Mouse (Mus musculus) limb, embryonic 15.5 days (tissue): ENCODE measurements around the gene Tex37. TPM values are rescaled to one million over a fixed set of nuclear protein-coding genes. Genes with fewer than 3 reads are reported as not detected.

Experiments
- ATAC-seq: fragments of 200-750 bp; cut with Nextera tagmentation; 2 replicates; pipeline ENCODE4 v1.8.0; 2017; ENCODE audit warnings: low read depth, moderate TSS enrichment; ENCODE audit not compliant: insufficient number of reproducible peaks, low FRiP score, low TSS enrichment
- H3K27ac ChIP-seq: fragments of 300-500 bp; sonication (generic); 2 replicates; pipeline ENCODE4 v1.5.1; 2015; ENCODE audit warnings: moderate library complexity, mild to moderate bottlenecking, inconsistent platforms
- H3K27me3 ChIP-seq: fragments of 300-500 bp; sonication (generic); 2 replicates; pipeline ENCODE4 v1.6.1; 2015; ENCODE audit warnings: inconsistent platforms
- H3K36me3 ChIP-seq: fragments of 300-500 bp; sonication (generic); 2 replicates; pipeline ENCODE4 v1.6.1; 2015; ENCODE audit warnings: inconsistent platforms
- H3K4me1 ChIP-seq: fragments of 300-500 bp; sonication (generic); 2 replicates; pipeline ENCODE4 v1.6.1; 2015; ENCODE audit warnings: inconsistent platforms
- H3K4me2 ChIP-seq: fragments of 300-500 bp; sonication (generic); 2 replicates; pipeline ENCODE4 v1.6.1; 2015; ENCODE audit warnings: mild to moderate bottlenecking, inconsistent platforms
- H3K4me3 ChIP-seq: fragments of 300-500 bp; sonication (generic); 2 replicates; pipeline ENCODE4 v1.5.1; 2015; ENCODE audit warnings: mild to moderate bottlenecking, inconsistent platforms
- H3K9ac ChIP-seq: fragments of 300-500 bp; sonication (generic); 2 replicates; pipeline ENCODE4 v1.6.1; 2015; ENCODE audit warnings: inconsistent platforms
- H3K9me3 ChIP-seq: fragments of 300-500 bp; sonication (generic); 2 replicates; pipeline ENCODE4 v1.6.1; 2016; ENCODE audit warnings: inconsistent platforms
- whole genome bisulfite sequencing: fragments of 180-500 bp; shearing (Covaris S2); methylation state at CpG from one replicate; pipeline ENCODE4 v1.1.7; 2015; 5-methylcytosine and 5-hydroxymethylcytosine counted together
- polyA plus RNA-seq: library from polyadenylated mRNA; unstranded; fragments of >200 nt; fragmentation: Nextera tagmentation; extraction: Ambion mirVana; gene quantifications from 2 replicates; pipeline ENCODE4 v1.2.1, GENCODE M21; 2015

The Tex37 gene
- polyA plus RNA-seq, 1 experiment from 2014 or later = not detected

DNA sequence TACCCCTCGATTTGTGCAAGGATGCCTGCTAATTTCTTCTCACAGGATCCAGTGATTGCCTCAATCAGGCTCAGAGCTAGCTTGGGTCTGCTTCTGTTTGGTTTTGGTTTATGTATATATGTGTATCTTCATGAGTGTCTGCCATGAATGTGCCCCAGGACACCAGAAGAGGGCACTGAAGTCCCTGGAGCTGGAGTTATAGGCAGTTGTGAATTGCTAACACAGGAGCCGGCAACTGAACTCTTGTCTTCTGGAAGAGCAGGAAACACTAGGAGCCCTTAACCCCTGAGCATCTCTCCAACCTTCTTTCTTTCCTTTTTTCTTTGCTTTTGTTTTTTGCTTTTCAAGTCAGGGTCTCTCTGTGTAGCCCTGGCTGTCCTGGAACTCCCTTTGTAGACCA lies 13.1 kb upstream of the Tex37 start:
- no peak for ATAC-seq
- Histone ChIP-seq H3K27ac (no peak overlapping the region), H3K9ac (no peak overlapping the region), H3K4me3 (no peak overlapping the region), H3K9me3 (no peaks in the 10 kb centered on the region), H3K4me1 (no peaks in the 10 kb centered on the region), H3K27me3 (no peaks in the 10 kb centered on the region), H3K36me3 (no peaks in the 10 kb centered on the region), H3K4me2 (no peak overlapping the region)
- whole genome bisulfite sequencing = 89% methylated on average over 2 of the region's 2 CpGs

DNA sequence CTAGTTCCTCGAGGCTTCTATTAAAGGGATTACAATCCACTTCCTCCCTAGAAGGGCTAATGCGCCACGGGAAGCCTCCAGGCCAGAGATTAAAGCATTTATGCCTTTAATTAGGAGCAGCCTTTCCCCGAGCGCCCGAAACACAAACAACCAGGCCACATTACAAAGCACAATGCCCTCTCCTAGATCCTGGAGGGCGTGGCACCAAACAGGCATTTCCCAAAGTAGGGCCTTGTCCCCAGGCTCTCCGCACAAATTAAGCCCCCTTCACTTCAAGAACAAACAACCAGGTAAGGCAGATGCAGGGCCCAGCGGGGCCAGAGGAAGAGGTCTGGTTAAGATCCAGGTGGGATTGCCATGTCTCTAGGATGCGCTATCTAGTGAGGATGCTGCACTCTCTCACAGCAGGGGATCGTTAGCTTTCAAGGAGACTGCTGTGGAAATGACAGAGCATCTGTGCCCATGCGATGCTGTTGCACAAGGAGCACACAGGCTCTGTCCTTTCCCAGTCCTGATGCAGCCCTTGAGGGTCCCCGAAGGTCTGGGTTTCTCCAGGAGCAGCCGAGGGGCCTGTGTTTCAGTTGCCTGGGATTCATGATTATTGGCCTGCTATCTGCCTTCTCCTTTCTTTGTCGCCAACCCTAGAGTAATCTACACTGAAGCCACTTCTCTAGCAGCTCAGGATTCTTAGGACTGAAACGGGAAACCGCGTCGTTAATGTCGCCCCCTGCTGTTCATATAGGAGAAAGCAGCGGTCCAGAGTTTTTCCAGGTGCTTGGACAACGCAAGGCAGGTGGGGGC lies 2.7 kb upstream of the Tex37 start:
- peaks cover 7% of the 10 kb centered on the region for H3K4me1 ChIP-seq
- H3K9me3 ChIP-seq = no peaks in the 10 kb centered on the region
- H3K4me2 ChIP-seq = peak overlapping the region; percentile 44
- H3K9ac ChIP-seq = no peak overlapping the region
- ATAC-seq = no peak
- no peak overlapping the region for H3K27ac ChIP-seq
- no peaks in the 10 kb centered on the region for H3K36me3 ChIP-seq
- H3K27me3 ChIP-seq = no peaks in the 10 kb centered on the region
- H3K4me3 ChIP-seq = peak overlapping the region; percentile 6; the same call in 1 of the 2 replicates
- 4% methylated on average over 22 of the region's 22 CpGs for WGBS

DNA sequence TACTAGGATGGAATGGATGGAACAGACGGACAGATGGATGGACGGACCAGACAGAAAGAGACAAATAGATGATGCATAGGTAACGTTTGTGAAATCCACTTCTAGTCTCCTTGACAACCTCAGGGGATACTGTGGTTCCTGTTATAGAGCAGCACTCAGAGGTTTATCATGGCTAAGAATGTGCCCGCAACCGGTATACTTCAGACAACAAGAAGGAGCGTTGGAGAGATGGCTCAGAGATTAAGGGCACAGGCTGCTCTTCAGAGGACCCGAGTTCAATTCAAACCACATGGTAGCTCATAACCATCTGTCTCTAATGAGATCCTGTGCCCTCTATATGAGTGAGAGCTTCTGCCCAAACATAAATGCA lies 6.3 kb downstream of the Tex37 start:
- no peak for ATAC-seq
- Histone ChIP-seq H3K4me3 (no peak overlapping the region), H3K9ac (no peak overlapping the region), H3K36me3 (no peaks in the 10 kb centered on the region), H3K9me3 (no peaks in the 10 kb centered on the region), H3K4me1 (peaks cover 16% of the 10 kb centered on the region), H3K4me2 (no peak overlapping the region), H3K27ac (no peak overlapping the region), H3K27me3 (no peaks in the 10 kb centered on the region)
- 56% methylated on average over 7 of the region's 7 CpGs for WGBS

DNA sequence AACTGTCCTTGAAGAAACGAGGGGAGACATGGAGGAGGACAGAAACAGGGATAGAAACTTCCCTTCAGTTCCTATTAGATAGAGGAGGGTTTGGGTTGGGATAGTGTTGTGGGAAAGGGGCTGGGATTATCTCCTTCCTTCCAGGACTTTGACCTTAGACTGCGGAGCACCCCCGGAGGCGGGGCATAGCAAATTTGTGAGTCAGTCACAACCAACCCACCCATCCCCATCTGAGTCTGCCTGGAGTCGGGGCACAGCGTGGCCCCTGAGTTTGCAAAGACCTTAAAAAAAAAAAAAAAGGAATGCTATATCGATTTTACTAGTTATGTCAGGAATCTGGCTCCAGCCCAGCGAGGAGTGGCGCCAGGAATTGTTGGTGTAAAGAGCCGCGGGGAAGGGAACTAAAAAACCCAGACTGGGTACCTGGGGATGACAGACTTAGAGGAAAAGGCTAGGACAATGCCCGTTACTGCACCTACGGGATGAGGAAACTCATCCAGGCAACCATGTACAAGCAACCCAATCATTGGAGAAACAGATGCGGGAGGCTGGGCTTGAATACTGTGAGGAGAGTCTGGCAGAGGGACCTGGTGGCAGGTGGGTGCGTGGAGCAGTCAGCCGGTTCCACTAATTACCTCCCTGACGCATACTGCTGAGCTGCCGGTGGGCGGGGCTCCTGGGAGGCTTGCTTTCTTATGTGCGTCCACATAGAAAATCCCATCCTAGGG lies 6.9 kb downstream of the Tex37 start:
- ATAC-seq = no peak
- Histone ChIP-seq H3K27me3 (no peaks in the 10 kb centered on the region), H3K9ac (no peak overlapping the region), H3K9me3 (no peaks in the 10 kb centered on the region), H3K36me3 (peaks cover 2% of the 10 kb centered on the region; the same call in 1 of the 2 replicates), H3K4me2 (peak overlapping the region; percentile 40), H3K27ac (no peak overlapping the region), H3K4me1 (peaks cover 16% of the 10 kb centered on the region), H3K4me3 (peak overlapping the region; percentile 10; the same call in 1 of the 2 replicates)
- 7% methylated on average over 20 of the region's 20 CpGs for WGBS

DNA sequence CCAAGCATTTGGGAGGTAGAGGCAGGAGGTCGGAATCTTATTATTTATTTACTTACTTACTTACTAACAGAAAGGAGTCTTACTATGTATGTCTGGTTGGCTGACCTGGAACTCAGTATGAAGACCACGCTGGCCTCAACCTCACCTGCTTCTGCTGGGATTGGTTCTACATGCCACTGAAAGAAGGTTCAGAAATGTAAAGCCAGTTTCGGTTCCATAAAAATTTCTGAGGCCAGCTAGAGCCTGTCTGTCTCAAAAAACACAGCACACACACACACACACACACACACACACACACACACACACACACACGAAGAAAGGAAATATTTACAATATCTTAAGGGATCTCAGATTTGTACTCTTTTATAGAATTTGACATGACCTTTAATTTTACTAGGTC lies 8.4 kb downstream of the Tex37 start:
- Histone ChIP-seq H3K4me1 (peaks cover 16% of the 10 kb centered on the region), H3K27ac (no peak overlapping the region), H3K9ac (no peak overlapping the region), H3K36me3 (peaks cover 16% of the 10 kb centered on the region), H3K27me3 (no peaks in the 10 kb centered on the region), H3K9me3 (no peaks in the 10 kb centered on the region), H3K4me2 (no peak overlapping the region), H3K4me3 (no peak overlapping the region)
- ATAC-seq = no peak
- 60% methylated on average over 4 of the region's 4 CpGs for WGBS

DNA sequence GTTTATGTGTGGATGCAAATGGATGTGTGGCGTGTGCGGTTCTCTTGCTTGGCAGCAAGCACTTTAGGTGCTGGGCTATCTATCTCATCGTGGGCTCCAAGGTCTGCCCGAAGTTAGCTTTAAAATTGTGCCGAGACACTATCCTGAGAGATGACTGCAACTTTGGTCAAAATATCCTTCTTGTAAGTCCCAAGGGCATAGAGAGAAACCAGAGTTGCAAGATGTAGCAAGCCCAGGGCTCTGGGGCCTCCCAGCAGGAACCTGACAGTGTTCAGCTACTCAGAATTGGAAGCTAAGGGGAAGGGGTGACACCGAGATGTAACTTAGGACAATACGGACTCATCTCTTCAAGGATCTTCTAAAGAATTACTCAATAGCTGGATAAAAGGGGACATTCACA lies 9.2 kb downstream of the Tex37 start:
- Histone ChIP-seq H3K27ac (no peak overlapping the region), H3K4me3 (no peak overlapping the region), H3K36me3 (peaks cover 19% of the 10 kb centered on the region), H3K9ac (no peak overlapping the region), H3K9me3 (no peaks in the 10 kb centered on the region), H3K27me3 (no peaks in the 10 kb centered on the region), H3K4me2 (no peak overlapping the region), H3K4me1 (peaks cover 16% of the 10 kb centered on the region)
- ATAC-seq = no peak
- WGBS = 83% methylated on average over 7 of the region's 7 CpGs

DNA sequence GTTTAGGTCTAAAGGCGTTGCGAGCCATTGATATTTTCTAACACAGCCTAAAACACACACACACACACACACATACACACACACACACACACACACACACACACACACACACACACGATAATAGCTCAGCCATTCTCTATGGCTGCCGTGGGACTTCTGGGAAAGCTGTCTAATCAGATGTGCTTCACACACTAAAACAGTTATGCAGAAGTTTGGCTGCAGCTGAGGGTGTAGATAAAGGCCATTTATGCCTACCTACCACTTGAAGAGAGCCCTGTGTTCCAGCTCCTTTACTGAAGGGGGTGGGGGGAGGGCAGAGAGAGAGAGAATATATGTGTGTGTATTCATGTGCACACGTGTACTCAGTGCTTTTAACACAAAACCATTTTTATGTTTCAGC lies 15.0 kb downstream of the Tex37 start:
- 84% methylated on average over 5 of the region's 5 CpGs for WGBS
- Histone ChIP-seq H3K27ac (no peak overlapping the region), H3K4me2 (no peak overlapping the region), H3K36me3 (peaks cover 56% of the 10 kb centered on the region), H3K9me3 (no peaks in the 10 kb centered on the region), H3K27me3 (no peaks in the 10 kb centered on the region), H3K9ac (no peak overlapping the region), H3K4me3 (no peak overlapping the region), H3K4me1 (no peaks in the 10 kb centered on the region)
- no peak for ATAC-seq

DNA sequence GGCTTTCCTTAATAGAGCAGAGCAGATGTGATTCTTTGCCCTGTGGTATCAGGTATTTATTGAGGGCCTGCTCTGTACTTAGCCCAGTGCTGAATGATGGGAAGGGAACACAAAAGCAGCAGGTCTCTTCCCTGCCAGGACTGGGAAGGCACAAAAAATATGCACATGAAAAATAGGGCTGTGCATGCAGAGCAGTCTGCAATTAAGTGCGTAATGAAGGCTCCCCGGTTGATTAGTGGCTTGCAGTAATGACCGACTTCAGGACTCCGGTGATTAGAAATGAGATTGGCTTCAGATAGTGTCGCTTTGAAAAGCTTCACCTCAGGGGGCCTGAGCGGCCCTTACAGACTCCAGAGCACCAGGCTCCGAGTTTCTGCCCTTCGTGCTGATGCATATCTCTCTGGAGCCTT lies 19.1 kb downstream of the Tex37 start:
- Histone ChIP-seq H3K4me2 (no peak overlapping the region), H3K27ac (no peak overlapping the region), H3K4me1 (no peaks in the 10 kb centered on the region), H3K9me3 (no peaks in the 10 kb centered on the region), H3K4me3 (no peak overlapping the region), H3K36me3 (peaks cover 61% of the 10 kb centered on the region), H3K27me3 (no peaks in the 10 kb centered on the region), H3K9ac (no peak overlapping the region)
- no peak for ATAC-seq
- 32% methylated on average over 8 of the region's 8 CpGs for WGBS

DNA sequence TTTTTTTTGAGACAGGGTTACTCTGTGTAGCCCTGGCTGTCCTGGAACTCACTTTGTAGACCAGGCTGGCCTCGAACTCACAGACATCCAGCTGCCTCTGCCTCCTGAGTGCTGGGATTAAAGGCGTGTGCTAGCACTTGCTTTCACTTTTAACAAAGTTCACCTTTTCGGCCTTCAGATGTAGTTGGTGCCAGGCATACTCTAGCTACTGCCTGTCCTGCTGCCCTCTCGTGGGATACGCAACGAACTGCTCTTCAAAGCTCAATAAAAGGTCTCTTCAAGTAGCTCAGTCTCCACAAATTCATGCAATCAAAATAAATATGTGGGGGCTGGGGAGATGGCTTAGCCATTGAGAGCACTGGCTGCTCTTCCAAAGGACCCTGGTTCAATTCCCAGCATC lies 20.6 kb downstream of the Tex37 start:
- H3K9me3 ChIP-seq = no peaks in the 10 kb centered on the region
- no peak overlapping the region for H3K9ac ChIP-seq
- H3K4me2 ChIP-seq = no peak overlapping the region
- no peak overlapping the region for H3K27ac ChIP-seq
- ATAC-seq = no peak
- no peaks in the 10 kb centered on the region for H3K4me1 ChIP-seq
- H3K4me3 ChIP-seq = no peak overlapping the region
- WGBS = 78% methylated on average over 6 of the region's 6 CpGs
- no peaks in the 10 kb centered on the region for H3K27me3 ChIP-seq
- H3K36me3 ChIP-seq = peaks cover 59% of the 10 kb centered on the region

DNA sequence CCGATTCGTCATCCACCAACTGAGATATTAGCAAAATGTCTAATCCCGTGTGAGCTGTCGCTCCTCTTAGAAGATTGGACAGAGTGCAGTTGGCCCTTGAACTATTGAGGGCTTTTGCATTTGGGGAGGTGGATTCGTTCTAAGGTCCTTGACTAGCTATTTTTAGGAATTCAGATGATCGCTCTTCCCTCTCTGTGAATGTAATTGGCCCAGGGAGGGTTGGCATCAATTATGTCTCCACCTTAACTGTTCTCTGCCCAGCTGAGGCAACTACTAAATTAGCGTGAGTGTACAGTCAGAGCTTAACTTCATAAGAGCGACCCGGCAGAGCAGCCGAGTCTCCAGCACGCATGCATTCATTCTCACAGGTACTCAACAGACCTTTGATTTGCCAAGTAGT lies 30.7 kb downstream of the Tex37 start:
- Histone ChIP-seq H3K27me3 (no peaks in the 10 kb centered on the region), H3K9ac (no peak overlapping the region), H3K36me3 (peaks cover 95% of the 10 kb centered on the region), H3K4me1 (no peaks in the 10 kb centered on the region), H3K9me3 (no peaks in the 10 kb centered on the region), H3K4me2 (no peak overlapping the region), H3K4me3 (no peak overlapping the region), H3K27ac (no peak overlapping the region)
- no peak for ATAC-seq
- 89% methylated on average over 11 of the region's 11 CpGs for WGBS

DNA sequence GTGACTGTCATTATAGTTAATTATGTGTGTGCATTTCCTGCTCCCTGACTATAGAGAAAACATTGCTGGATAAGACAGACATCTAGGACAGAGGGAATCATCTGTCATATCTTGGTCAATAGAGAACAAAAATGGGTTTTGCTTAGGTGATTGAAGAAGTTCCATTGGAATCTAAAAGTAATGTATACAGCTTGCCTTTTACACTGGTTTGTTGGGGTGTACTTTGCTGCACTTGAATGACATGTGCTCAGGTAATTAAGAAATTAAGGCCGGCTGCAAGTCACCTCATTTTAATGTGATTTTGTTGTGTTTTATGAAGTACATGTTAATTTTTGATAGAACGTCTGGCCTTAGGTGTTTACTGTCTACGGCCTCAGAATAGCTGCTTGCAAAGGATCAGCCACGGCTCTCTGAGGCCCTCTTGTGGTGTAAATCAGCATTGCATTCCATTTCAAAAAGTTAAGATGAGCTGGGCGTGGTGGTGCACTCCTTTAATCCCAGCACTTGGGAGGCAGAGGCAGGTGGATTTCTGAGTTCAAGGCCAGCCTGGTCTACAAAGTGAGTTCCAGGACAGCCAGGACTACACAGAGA lies 37.9 kb downstream of the Tex37 start:
- Histone ChIP-seq H3K4me1 (no peaks in the 10 kb centered on the region), H3K27me3 (no peaks in the 10 kb centered on the region), H3K36me3 (peaks cover 60% of the 10 kb centered on the region), H3K27ac (no peak overlapping the region), H3K4me3 (no peak overlapping the region), H3K9me3 (no peaks in the 10 kb centered on the region), H3K4me2 (no peak overlapping the region), H3K9ac (no peak overlapping the region)
- ATAC-seq = no peak
- 14% methylated on average over 5 of the region's 5 CpGs for WGBS

DNA sequence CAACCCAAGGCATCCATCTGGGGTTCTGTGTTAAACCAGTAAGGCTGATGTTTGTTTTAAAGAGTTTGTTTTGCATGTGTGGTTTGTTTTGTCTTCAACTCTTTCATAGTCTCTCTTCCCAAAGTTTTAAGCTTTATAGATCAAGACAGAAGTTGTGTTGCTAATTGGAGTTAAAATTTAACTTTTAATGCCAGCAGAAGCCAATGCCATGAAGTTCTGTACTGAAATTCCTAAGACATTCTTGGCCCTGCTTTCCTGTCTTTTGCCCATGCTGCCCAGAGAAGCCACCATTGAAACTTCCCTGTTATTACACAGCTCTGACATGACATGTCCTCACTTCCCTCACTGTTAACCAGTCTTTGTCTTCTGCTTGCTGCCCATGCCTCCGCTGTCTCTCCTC lies 43.7 kb downstream of the Tex37 start:
- no peak for ATAC-seq
- Histone ChIP-seq H3K4me2 (no peak overlapping the region), H3K36me3 (peaks cover 14% of the 10 kb centered on the region), H3K9ac (no peak overlapping the region), H3K4me3 (no peak overlapping the region), H3K9me3 (no peaks in the 10 kb centered on the region), H3K4me1 (no peaks in the 10 kb centered on the region; the same call in 1 of the 2 replicates), H3K27ac (no peak overlapping the region), H3K27me3 (no peaks in the 10 kb centered on the region)
- 100% methylated on average over 1 of the region's 1 CpGs for WGBS
